Mouse (Mus musculus) brain, adult 2 months (tissue): ENCODE results near the gene Dpp10.
A peak's percentile ranks its signal among the peaks of the same experiment; 100 is the strongest.

Experiments
- DNase-seq: peaks from one replicate; pipeline ENCODE4 v3.0.0; 2011; ENCODE audit warnings: low read depth, low spot score

Gene Dpp10

DNA sequence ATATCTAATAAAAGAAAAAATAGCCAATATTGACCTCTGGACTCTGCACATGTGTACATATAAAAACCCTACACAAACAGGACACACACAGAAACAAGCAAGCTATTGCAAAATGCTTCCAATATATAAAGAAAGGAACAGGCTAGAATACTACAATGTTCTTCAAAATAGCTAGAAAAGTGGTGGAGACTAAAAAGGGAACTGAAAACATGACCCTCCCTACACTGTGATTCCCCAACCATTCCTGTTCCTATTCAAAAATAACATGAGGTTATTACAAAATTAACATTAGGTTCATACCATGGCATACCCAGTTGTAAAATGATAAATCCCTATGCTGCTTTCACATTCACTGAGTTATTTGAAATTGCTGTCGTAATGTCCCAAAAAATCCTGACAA lies 125.8 kb downstream of the Dpp10 start:
- no peak for DNase-seq

DNA sequence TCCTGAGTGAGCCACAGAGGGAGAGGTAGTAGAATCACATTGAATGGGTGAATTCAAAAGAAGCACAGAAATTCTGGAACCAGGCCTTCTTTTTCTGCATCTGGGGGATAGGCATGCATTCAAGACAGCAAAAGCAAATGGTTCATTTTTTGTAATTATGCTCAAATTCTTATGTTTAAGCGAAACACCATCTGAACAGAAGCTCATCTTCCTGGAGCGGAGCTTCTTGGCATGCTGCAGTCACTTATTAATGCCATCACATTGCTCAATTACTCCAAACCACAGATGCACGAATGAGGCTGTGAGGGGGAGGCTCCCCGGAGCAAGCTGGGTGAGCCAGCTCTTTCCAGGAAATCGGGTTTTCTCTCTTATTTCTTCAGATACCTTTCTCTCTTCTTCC lies 142.7 kb downstream of the Dpp10 start:
- DNase-seq = peak; percentile 92

DNA sequence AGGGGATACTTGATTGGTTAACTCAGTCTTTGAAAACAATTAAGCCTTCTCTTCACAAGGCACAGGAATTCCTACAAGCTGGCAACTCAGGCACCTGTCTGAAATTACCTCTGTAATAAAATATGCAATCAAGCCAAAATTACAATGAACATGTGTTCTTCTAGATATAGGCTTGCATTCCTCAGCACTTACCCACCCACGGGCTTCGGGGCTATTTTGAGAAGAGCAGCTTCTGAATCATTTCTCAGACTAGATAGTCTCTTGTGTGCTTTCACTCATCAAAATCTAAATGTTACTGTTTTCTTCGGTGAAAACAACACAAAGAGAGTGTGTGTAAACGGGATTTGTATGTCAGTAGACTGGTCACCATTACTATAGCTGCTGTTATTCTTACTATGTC lies 144.1 kb downstream of the Dpp10 start:
- DNase-seq = peak; percentile 87

DNA sequence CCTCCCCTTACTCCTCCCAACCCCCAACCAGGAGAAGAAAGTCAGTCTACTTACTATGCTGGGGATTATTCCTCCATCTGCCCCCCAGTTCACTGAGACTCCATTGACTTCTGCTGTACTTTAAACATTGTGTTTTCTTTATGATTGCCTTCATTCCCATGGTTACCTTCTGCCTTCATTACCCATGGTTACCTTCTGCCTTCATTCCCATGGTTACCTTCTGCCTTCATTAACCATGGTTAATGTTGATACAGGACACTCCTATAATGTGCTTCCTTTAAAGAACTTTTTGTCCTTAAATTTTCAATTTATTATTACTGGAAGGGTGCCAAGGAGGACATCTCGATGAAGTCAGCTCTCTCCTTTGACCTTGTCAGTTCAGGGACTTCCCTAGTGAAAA lies 158.1 kb downstream of the Dpp10 start:
- no peak for DNase-seq

DNA sequence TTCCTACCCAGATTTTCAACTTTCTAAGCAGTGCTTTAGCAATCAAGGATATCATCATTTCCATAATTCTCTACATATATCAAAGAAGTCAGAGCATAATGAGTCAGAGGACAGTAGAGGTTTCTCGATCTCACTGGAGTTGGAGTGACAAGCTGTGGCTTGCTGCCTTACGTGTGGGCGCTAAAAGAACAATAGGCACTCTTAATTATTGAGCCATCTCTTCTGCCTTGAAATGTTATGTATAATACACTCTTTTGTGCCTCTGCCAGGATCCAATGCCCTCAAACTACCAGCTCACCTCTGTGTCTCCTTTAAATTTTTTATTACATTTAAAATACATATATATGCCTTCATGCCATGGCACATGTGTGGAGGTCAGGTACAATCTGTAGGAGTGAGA lies 198.5 kb downstream of the Dpp10 start:
- DNase-seq = peak; percentile 27

DNA sequence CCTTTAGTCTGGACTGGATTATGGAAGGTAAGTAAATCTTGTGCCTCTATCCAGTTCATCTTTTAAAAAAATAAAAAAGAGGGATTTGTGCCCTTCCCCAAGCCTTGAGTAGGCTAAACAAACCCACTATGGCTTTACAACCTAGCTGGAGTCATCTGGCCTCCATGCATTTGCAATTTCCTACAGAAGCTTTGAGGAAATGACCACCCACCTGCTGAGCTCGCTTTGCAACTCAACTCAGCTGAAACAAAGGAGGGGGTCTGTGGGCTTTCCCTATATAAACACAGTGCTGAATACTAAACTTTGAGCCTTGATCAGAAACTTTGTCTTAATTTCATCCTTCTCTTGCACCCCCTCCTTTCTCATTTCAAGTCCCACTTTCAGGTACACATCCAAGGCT lies 244.2 kb downstream of the Dpp10 start:
- no peak for DNase-seq

DNA sequence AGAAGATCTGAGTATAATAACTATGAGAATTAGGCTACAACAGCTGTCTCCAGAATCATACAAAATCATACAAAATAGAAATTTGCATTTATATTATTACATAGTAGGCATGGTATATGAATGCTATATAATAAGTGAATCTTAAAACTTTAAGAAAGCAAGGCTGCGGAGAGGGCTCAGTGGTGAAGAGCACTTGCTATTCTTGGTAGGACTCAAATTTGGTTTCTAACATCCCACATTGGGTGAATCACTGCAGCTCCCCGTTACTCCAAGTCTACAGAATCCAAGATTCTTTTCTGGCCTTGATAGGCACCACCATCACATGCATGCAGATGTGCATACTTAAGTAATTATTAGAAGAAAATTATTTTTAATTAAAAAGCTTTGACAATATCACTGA lies 279.8 kb downstream of the Dpp10 start:
- DNase-seq = peak; percentile 69

DNA sequence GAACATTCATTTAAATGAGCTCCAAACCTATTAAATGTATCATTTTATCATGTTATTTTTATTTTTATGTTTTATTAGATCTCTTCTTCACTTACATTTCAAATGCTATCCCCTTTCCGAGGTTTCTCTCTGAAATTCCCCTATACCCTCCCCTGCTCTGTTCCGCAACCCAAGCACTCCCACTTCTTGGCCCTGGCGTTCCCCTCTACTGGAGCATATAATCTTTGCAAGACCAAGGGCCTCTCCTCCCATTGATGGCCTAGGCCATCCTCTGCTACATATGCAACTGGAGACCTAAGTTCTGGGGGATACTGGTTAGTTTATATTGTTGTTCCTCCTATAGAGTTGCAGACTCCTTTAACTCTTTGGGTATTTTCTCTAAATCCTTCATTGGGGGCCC lies 283.1 kb downstream of the Dpp10 start:
- DNase-seq = no peak

DNA sequence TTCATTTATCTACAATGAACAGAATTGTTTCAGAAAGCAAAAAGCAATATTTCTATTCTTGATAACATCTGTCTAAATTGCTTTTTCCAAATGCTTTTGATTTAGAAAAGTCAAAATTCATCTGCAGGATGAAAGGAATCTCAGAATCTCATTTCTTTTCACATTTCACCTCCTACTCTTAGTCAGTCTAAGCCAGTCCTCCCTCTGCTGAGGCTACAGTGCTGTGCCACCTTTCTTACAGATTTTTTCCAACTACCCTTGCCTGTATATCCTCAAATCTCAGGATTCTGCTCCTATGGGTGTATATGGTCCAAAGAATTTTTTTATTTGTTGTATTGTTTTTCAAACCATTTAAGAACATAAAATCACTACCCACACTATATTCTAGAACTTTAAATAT lies 289.3 kb downstream of the Dpp10 start:
- DNase-seq = peak; percentile 48

DNA sequence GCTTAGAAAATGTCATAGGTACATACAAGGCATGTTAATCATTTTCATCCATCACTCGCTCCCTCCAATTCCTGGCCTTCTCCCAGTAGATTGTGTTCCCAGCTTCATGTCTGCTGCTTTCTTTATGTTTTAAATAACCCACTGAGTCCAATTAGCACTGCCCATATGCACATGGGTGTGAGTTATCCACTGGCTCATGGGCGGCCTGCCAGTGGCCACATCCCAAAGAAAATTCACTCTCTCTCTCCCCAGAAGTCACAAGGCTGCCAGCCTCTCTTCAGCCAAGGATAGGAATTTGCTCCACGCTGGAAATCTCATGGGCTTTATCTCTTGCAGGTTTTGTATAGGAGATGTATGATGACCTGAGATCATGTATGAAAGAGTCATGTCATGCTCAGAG lies 338.1 kb downstream of the Dpp10 start:
- DNase-seq = peak; percentile 29

DNA sequence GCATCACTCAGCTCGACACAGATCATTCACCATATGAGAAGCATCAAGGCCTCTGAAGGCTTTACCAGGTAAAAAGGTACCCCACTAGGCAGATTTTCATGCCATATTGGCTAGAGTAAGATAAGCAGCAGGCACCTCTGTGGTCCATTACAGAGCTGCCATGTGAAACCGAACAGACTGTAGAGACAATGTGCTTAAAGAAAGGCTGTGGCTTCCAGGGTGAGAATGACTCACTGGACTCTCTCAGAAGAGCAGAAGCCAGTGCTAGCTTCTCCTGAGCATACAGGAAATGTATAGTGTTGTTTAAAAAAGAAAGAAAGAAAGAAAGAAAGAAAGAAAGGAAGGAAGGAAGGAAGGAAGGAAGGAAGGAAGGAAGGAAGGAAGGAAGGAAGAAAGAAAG lies 386.9 kb downstream of the Dpp10 start:
- peak; percentile 51 for DNase-seq

DNA sequence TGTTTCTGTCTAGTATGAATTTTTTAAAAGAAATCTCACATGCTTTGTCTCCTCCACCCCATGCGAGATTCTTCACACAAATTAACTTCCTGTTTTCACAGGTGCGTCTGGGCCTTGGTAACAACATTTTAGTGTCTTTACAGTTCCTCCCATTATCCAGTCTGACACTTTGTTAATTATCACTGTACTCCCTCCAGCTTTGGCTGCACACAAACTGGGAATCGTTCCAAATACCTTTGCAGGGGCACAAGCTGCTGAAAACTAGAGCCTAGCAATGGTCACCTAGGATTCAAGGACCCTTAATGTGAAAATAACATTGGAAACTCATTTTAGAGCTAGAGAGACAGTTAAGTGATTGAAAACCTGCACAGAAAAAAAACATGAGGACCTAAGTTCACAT lies 388.8 kb downstream of the Dpp10 start:
- peak; percentile 34 for DNase-seq

DNA sequence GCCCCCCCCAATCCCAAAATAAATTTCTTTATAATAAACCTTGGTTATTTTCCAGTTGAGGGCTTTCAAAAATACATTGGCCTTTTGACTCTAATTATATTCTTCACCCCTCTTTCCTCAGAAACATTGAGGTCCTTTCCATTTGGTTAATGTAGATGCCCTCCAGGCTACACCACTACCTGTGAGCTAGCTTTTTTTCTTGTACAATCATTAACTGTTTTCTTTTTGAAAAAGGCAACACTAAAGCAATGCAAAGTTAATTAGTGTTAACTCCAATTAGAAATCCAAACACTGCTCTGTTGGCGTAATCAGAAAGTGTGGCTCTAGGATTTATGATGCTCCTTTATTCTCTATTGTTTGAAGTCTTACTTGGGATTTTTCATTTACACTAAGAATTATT lies 407.5 kb downstream of the Dpp10 start:
- no peak for DNase-seq

DNA sequence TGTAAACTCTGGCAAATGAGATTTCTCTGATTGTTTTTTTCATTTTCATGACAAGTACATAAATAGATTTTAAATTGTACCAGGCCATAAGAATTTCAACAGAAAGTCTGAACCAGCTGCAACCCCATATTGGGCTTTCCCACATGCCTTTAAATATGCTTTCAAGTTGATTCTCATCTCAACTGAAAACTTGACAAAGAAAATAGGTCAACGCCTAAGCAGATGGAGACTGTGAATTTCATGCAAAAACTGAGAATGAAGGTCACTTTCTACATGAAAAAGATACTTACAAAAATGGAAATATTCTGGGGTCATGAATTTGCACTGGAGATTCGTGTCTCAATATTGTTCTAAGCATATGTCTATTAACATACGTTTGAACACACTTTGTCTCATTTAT lies 417.1 kb downstream of the Dpp10 start:
- DNase-seq = peak; percentile 68

DNA sequence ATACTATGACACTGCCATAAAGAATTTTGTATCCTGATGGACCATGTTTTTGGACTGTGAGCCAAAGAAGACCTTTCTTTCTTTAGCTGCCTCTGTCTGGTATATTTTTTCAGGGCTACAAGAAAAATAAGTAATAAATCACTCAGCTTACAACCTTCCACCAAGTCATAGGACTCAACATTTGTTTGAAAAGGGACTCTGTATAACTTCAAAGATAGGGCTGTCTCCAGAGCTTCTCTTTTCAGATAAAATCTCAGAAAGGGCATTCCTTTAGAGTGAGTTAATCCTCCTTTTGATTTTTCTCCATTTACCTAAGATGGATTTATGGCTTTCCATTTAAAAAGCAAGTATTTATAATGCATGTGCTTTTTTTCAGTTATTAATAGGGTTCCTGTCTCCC lies 460.5 kb downstream of the Dpp10 start:
- DNase-seq = no peak

DNA sequence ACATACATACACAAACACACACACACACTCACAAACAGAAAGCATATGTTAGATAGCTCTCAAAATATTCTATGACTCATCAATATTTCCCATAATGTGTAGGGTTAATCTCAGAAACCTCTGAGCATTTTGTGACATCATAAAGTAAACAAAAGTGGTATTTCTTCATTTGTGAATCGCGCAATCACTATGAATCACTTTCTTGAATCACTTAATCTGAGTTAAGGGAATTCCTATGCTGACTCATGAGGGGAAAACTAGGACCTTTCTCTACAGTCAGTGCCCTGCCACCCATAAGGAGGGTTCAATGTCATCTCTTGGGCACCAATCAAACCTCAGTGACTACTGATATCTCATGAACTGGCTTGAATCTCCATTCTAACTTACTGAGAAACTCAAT lies 465.2 kb downstream of the Dpp10 start:
- DNase-seq = no peak

DNA sequence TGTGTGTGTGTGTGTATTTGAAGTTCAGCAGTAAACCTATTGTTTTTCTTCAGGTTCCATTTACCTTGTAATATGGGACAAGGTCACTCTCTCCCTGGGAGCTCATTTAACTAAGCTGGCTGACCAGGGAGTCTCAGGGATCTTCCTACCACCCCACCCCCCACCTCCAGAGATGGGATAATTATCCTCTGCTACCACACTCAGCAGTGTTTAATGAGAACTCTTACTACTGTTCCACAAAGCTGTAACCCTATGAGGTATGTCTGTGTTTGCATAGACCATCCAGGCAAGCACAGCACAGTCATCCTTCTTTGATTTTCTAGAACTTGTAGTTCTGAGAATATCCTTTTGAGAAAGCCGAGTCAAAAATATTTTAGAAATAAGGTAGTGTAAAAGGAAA lies 471.6 kb downstream of the Dpp10 start:
- no peak for DNase-seq

DNA sequence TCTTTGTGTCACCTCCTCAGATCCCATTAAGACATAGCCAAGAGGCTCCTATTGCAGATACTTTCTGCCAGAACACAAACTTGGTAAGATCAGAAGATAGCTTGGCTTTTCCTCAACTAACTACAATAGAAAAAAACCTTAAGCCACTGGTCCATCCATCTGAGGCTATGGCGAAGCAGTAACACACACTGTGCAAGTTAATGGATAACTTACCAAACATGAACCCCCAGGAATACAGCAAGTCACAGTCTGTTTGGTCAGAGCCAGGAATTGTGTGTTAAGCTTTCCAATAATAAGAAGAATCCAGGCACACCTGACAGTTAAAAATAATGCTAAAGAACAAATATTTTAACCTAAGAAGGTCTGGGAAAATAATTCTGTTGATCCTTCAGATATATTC lies 502.9 kb downstream of the Dpp10 start:
- no peak for DNase-seq

DNA sequence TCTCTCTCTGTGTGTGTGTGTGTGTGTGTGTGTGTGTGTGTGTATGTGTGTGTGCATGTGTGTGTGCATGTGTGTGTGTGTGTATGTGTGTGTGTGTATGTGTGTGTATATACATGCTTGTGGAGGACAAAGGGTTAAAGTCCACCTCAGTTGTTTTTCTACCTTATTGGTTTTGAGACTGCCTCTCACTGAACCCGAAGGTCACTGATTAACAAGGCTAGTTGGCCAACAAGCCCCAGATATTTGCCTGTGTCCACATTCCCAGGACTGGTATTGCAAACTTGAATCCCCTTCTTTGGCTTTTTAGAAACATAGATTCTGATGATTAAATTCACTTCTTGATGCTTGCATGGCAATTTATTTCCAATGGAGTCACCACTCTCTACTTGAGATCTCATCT lies 577.6 kb downstream of the Dpp10 start:
- DNase-seq = no peak

DNA sequence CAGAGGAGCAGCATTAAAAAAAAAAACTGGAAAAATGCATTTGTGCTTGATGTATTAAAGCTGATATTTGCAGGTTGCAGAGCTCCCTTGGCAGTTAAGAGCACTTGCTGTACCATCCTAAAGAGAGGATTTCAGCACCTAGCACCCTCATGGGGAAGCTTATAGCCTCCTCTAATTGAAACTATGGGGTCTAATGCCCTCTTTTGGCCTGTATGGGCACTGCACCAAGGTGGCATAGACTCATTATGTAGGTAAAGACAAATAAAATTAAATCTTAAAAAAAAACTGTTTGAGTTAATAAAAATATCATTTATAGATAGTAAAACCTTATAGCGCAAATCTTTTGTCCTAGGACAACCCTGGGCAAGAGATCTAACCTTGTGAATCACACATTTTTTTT lies 631.2 kb downstream of the Dpp10 start:
- DNase-seq = no peak

DNA sequence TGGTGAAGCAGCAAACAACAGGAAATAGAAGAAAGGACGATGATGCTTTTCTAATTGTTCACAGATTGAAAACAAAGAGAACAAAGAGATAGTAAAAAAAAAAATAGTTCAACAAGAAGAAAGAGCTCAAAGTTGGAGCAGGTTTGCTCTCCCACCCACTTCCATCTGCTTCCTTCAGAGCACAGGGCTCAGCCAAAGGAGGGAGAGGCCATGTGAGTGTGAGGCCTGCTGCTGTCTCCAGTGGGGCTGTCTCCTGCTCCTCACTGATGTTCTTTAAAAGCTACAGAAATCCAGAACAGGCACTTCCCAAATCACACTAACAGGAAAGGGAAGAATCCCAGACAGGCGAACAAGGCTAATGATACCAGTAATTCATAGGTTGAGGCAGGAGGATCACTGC lies 694.1 kb downstream of the Dpp10 start:
- DNase-seq = peak; percentile 56

DNA sequence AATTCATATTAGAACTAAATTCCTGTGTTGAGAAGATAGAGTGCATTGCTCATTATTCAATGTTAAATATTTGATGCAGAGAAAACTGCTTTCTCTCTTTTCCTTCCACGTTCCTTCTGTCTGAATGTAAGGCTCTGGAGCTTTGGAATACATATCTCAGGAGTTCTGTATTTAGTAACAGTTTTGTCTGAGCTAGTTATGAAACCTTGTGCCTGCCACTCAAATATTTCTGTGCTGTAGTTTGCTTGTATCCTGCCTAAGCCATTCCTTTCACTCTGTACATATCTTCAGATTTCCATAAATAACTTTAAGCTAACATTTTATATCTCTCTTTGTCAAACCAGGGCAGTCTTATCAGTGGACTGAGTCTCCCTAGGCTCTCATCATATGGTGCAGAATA lies 707.5 kb downstream of the Dpp10 start:
- peak; percentile 56 for DNase-seq

DNA sequence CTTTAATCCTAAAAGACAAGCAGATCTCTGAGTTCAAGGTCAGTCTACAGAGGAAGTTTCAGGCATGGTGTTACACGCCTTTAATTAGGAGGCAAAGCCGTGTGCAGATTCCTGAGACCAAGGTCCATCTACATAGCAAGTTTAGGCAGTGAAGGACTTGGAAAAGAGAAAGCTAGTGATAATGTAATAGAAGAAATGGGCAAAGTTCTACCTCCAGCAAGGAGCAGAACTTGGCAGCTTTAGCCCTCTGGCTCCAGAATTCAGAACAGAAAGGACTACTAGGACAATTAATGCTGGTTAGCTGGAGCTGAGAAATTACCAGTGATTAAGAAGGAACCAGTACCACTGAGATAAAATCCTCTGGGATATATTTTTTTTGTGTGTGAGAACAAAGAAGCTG lies 728.5 kb downstream of the Dpp10 start:
- no peak for DNase-seq
